Mouse (Mus musculus): ENCODE data around the gene Shisa5. TPM values are rescaled to one million over a fixed set of nuclear protein-coding genes. Genes with fewer than 3 reads are reported as not detected.

Shisa5 gene
- polyA plus RNA-seq, 1 experiment from 2014 or later: 162 TPM

- H3K27me3 ChIP-seq (replicated peaks; ENCODE audit: control insufficient read depth, insufficient read depth, low read length): no peaks in the 10 kb centered on the region
- H3K9ac ChIP-seq (ENCODE audit: low read depth, low read length): peak overlapping the region; percentile 85; the same call in 1 of the 2 replicates
- ATAC-seq: peak; percentile 3; the same call in 1 of the 2 replicates
- H3K4me2 ChIP-seq (ENCODE audit: low read depth, low read length): peak overlapping the region; percentile 91
- peak overlapping the region; percentile 8 for H3K27ac ChIP-seq (ENCODE audit: low read length)
- H3K4me3 ChIP-seq (ENCODE audit: low read length): peak overlapping the region; percentile 70
- WGBS: 24% methylated on average over 11 of the region's 11 CpGs
- no peaks in the 10 kb centered on the region for H3K9me3 ChIP-seq (ENCODE audit: control insufficient read depth, low read length)
- H3K36me3 ChIP-seq (ENCODE audit: control insufficient read depth, insufficient read depth, low read length): peaks cover 2% of the 10 kb centered on the region; the same call in 1 of the 2 replicates
- peaks cover 41% of the 10 kb centered on the region for H3K4me1 ChIP-seq (ENCODE audit: control insufficient read depth, insufficient read depth, low read length)
Observed at GRCm38 (mm10) chr9:109093786-109094552, 55.6 kb downstream of the Shisa5 start.

GRCm38 (mm10) chr9:109094553-109095136 lies 56.3 kb downstream of the Shisa5 start:
- ATAC-seq: peak; percentile 73
- Histone ChIP-seq H3K27ac (ENCODE audit: low read length) (peak overlapping the region; percentile 97), H3K9ac (ENCODE audit: low read depth, low read length) (peak overlapping the region; percentile 85), H3K27me3 (replicated peaks; ENCODE audit: control insufficient read depth, insufficient read depth, low read length) (no peaks in the 10 kb centered on the region), H3K36me3 (ENCODE audit: control insufficient read depth, insufficient read depth, low read length) (peaks cover 2% of the 10 kb centered on the region; the same call in 1 of the 2 replicates), H3K4me2 (ENCODE audit: low read depth, low read length) (peak overlapping the region; percentile 91), H3K9me3 (ENCODE audit: control insufficient read depth, low read length) (no peaks in the 10 kb centered on the region), H3K4me1 (ENCODE audit: control insufficient read depth, insufficient read depth, low read length) (peaks cover 46% of the 10 kb centered on the region), H3K4me3 (ENCODE audit: low read length) (peak overlapping the region; percentile 70)
- 2% methylated on average over 21 of the region's 21 CpGs for WGBS

DNA sequence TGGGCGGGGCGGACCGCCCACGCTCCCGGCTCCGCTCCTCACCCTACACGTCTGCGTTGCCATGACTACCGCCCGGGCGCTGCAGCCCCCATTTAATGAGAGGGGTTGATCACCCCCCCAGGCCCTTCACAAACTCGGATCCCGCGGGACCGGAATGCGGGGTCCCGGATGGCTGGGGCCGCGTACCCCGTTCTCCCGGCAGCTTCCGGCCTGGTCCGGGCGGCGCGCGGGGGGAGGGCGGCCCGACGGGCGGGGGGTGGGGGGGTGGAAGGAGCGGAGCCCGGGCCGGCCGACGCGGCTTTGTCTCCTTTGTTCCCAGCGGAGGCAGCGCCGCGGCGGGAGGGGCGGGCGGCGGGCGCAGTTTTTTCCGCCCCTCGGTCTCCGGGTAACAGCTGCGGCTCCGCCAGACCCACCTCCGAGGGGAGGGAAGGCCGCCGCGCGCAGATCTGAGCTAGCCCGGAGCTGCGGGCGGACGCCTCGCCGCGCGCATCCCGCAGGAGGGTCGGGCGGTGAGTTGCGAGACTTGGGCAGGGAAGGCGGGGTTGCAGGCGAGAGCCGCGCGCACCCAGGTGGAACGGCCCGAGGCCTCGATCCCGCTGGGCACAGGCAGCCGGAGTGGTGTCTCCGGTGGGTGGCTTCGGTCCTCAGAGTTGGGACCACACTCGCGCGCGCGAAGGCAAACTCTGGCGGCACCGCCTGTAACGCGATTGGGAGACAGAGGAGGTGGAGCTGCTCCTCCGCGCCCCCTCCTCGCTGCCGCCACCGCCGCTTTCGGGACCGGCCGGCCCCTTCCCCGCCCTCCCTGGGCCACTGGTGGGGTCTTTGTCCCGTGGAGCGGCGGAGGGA lies 57.0 kb downstream of the Shisa5 start, which contains the start of gene Plxnb1:
Gene Plxnb1 (plus strand): TSS at position 253 of the 846 bp plus-strand sequence.
- peaks cover 2% of the 10 kb centered on the region; the same call in 1 of the 2 replicates for H3K36me3 ChIP-seq (ENCODE audit: control insufficient read depth, insufficient read depth, low read length)
- peak within 1 kb of the TSS; percentile 91 for H3K4me2 ChIP-seq (ENCODE audit: low read depth, low read length)
- H3K9me3 ChIP-seq (ENCODE audit: control insufficient read depth, low read length): no peaks in the 10 kb centered on the region
- H3K27ac ChIP-seq (ENCODE audit: low read length): peak within 1 kb of the TSS; percentile 97
- under 1% methylated on average over 102 of the region's 102 CpGs for WGBS
- peaks cover 46% of the 10 kb centered on the region for H3K4me1 ChIP-seq (ENCODE audit: control insufficient read depth, insufficient read depth, low read length)
- peak within 1 kb of the TSS; percentile 85 for H3K9ac ChIP-seq (ENCODE audit: low read depth, low read length)
- H3K4me3 ChIP-seq (ENCODE audit: low read length): peak within 1 kb of the TSS; percentile 70
- no peaks in the 10 kb centered on the region for H3K27me3 ChIP-seq (replicated peaks; ENCODE audit: control insufficient read depth, insufficient read depth, low read length)
- ATAC-seq: peak; percentile 54

GRCm38 (mm10) chr9:109096251-109096661 lies 57.9 kb downstream of the Shisa5 start:
- Histone ChIP-seq H3K4me1 (ENCODE audit: control insufficient read depth, insufficient read depth, low read length) (peaks cover 46% of the 10 kb centered on the region), H3K36me3 (ENCODE audit: control insufficient read depth, insufficient read depth, low read length) (peaks cover 2% of the 10 kb centered on the region; the same call in 1 of the 2 replicates), H3K4me3 (ENCODE audit: low read length) (peak overlapping the region; percentile 70), H3K9me3 (ENCODE audit: control insufficient read depth, low read length) (no peaks in the 10 kb centered on the region), H3K9ac (ENCODE audit: low read depth, low read length) (peak overlapping the region; percentile 85), H3K27ac (ENCODE audit: low read length) (peak overlapping the region; percentile 97), H3K4me2 (ENCODE audit: low read depth, low read length) (peak overlapping the region; percentile 91), H3K27me3 (replicated peaks; ENCODE audit: control insufficient read depth, insufficient read depth, low read length) (no peaks in the 10 kb centered on the region)
- ATAC-seq: no peak
- 24% methylated on average over 9 of the region's 9 CpGs for whole genome bisulfite sequencing

- Histone ChIP-seq H3K4me2 (ENCODE audit: low read depth, low read length) (peak overlapping the region; percentile 91), H3K36me3 (ENCODE audit: control insufficient read depth, insufficient read depth, low read length) (peaks cover 2% of the 10 kb centered on the region; the same call in 1 of the 2 replicates), H3K9ac (ENCODE audit: low read depth, low read length) (peak overlapping the region; percentile 85), H3K27me3 (replicated peaks; ENCODE audit: control insufficient read depth, insufficient read depth, low read length) (no peaks in the 10 kb centered on the region), H3K4me3 (ENCODE audit: low read length) (peak overlapping the region; percentile 70), H3K27ac (ENCODE audit: low read length) (peak overlapping the region; percentile 97), H3K9me3 (ENCODE audit: control insufficient read depth, low read length) (no peaks in the 10 kb centered on the region), H3K4me1 (ENCODE audit: control insufficient read depth, insufficient read depth, low read length) (peaks cover 46% of the 10 kb centered on the region)
- ATAC-seq: no peak
- WGBS: 26% methylated on average over 6 of the region's 6 CpGs
Observed at GRCm38 (mm10) chr9:109096856-109097255, 58.5 kb downstream of the Shisa5 start.

DNA sequence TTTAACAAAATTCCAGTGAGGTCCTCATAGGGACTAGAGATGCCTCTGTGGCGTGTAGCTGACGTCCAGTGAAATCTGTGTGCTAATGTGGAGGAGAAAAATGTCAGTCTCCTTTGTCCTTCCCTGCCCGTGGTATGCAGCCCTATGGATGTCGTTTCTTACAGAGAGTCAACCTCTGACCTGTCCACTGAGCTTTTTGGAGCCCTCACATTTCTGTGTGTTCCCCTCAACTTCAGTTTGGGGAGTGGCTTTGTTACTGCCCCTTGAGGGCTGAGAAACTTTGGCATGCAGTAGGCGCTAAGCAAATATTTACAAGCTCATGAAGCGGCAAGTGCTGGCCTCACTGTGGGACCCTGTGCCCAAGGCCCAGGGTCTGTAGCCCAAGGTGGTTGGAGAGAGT lies 58.9 kb downstream of the Shisa5 start:
- peak overlapping the region; percentile 70; the same call in 1 of the 2 replicates for H3K4me3 ChIP-seq (ENCODE audit: low read length)
- H3K4me2 ChIP-seq (ENCODE audit: low read depth, low read length): peak overlapping the region; percentile 91
- peak overlapping the region; percentile 97 for H3K27ac ChIP-seq (ENCODE audit: low read length)
- H3K9ac ChIP-seq (ENCODE audit: low read depth, low read length): peak overlapping the region; percentile 85
- H3K36me3 ChIP-seq (ENCODE audit: control insufficient read depth, insufficient read depth, low read length): no peaks in the 10 kb centered on the region
- no peaks in the 10 kb centered on the region for H3K9me3 ChIP-seq (ENCODE audit: control insufficient read depth, low read length)
- peaks cover 46% of the 10 kb centered on the region for H3K4me1 ChIP-seq (ENCODE audit: control insufficient read depth, insufficient read depth, low read length)
- ATAC-seq: no peak
- 34% methylated on average over 6 of the region's 6 CpGs for WGBS
- no peaks in the 10 kb centered on the region for H3K27me3 ChIP-seq (replicated peaks; ENCODE audit: control insufficient read depth, insufficient read depth, low read length)

GRCm38 (mm10) chr9:109097831-109098230 lies 59.5 kb downstream of the Shisa5 start:
- Histone ChIP-seq H3K36me3 (ENCODE audit: control insufficient read depth, insufficient read depth, low read length) (no peaks in the 10 kb centered on the region), H3K4me2 (ENCODE audit: low read depth, low read length) (peak overlapping the region; percentile 91), H3K27me3 (replicated peaks; ENCODE audit: control insufficient read depth, insufficient read depth, low read length) (no peaks in the 10 kb centered on the region), H3K27ac (ENCODE audit: low read length) (peak overlapping the region; percentile 97), H3K4me1 (ENCODE audit: control insufficient read depth, insufficient read depth, low read length) (peaks cover 46% of the 10 kb centered on the region), H3K4me3 (ENCODE audit: low read length) (no peak overlapping the region), H3K9ac (ENCODE audit: low read depth, low read length) (peak overlapping the region; percentile 85), H3K9me3 (ENCODE audit: control insufficient read depth, low read length) (no peaks in the 10 kb centered on the region)
- no peak for ATAC-seq
- WGBS: 63% methylated on average over 5 of the region's 5 CpGs

- Histone ChIP-seq H3K36me3 (ENCODE audit: control insufficient read depth, insufficient read depth, low read length) (no peaks in the 10 kb centered on the region), H3K27ac (ENCODE audit: low read length) (peak overlapping the region; percentile 97), H3K9ac (ENCODE audit: low read depth, low read length) (peak overlapping the region; percentile 85; the same call in 1 of the 2 replicates), H3K4me1 (ENCODE audit: control insufficient read depth, insufficient read depth, low read length) (peaks cover 46% of the 10 kb centered on the region), H3K4me2 (ENCODE audit: low read depth, low read length) (peak overlapping the region; percentile 91; the same call in 1 of the 2 replicates), H3K4me3 (ENCODE audit: low read length) (peak overlapping the region; percentile 9; the same call in 1 of the 2 replicates), H3K27me3 (replicated peaks; ENCODE audit: control insufficient read depth, insufficient read depth, low read length) (no peaks in the 10 kb centered on the region), H3K9me3 (ENCODE audit: control insufficient read depth, low read length) (no peaks in the 10 kb centered on the region)
- ATAC-seq: no peak
- WGBS: 74% methylated on average over 8 of the region's 8 CpGs
Observed at GRCm38 (mm10) chr9:109098366-109098765, 60.0 kb downstream of the Shisa5 start.
